Mouse (Mus musculus): ENCODE measurements around the gene Mgat3. TPM values are rescaled to one million over a fixed set of nuclear protein-coding genes. Genes with fewer than 3 reads are reported as not detected.

The Mgat3 gene
- 0.19 TPM in 1 of 3 replicates, not detected in the others for total RNA-seq (2017)

GRCm38 (mm10) chr15:80173001-80173771, at the start of gene Mgat3:
TSS of gene Mgat3 (plus strand) at chr15:80173721.
- 0 out of 2 replicates have a peak, but pooled peaks have one; percentile 29 for ATAC-seq (replicated peaks; ENCODE audit: insufficient number of reproducible peaks, low FRiP score, low TSS enrichment, poor library complexity, severe bottlenecking)

- no peak for ATAC-seq (replicated peaks; ENCODE audit: insufficient number of reproducible peaks, low FRiP score, low TSS enrichment, poor library complexity, severe bottlenecking)
These were observed 48.9 kb upstream of the Mgat3 start for GRCm38 (mm10) chr15:80124651-80125050.

DNA sequence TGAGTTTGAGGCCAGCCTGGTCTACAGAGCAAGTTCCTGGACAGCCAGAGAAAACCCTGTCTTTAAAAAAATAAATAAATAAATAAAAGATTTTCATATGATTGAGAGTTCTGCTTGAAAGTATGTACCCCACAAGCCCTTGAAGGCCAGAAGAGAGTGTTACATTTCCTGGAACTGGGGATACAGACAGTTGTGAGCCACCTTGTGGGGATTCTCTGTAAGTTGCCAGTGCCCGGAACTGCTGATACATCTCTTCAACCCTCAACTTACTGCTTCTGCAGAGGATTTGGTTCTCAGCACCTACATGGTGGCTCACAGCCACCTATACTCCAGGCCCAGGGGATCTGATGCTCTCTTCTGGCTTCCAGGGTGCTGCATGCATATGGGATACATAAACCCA, 46.3 kb upstream of the Mgat3 start:
- ATAC-seq (replicated peaks; ENCODE audit: insufficient number of reproducible peaks, low FRiP score, low TSS enrichment, poor library complexity, severe bottlenecking), result no peak

- ATAC-seq (replicated peaks; ENCODE audit: insufficient number of reproducible peaks, low FRiP score, low TSS enrichment, poor library complexity, severe bottlenecking), result no peak
These were observed 43.5 kb upstream of the Mgat3 start for GRCm38 (mm10) chr15:80129982-80130381.

DNA sequence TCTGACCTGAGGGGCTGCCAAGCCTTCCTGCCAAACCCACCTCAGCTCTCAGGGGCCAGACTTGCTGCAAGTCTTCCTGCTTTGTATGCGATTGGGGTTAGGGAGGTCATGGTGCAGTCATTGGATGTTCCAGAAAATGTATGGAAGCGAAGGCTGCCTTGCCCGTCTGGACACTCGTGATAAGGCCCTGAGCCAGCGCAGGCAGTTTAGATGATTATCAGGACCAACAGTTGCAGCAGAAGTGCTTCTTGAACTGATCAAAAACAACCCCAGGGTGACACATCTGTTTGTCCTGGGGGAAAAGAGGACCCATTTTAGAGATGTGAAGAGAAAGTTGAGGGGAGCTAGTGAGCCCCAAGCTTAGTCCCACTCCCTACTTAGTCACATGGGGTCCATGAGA, 42.8 kb upstream of the Mgat3 start:
- no peak for ATAC-seq (replicated peaks; ENCODE audit: insufficient number of reproducible peaks, low FRiP score, low TSS enrichment, poor library complexity, severe bottlenecking)

DNA sequence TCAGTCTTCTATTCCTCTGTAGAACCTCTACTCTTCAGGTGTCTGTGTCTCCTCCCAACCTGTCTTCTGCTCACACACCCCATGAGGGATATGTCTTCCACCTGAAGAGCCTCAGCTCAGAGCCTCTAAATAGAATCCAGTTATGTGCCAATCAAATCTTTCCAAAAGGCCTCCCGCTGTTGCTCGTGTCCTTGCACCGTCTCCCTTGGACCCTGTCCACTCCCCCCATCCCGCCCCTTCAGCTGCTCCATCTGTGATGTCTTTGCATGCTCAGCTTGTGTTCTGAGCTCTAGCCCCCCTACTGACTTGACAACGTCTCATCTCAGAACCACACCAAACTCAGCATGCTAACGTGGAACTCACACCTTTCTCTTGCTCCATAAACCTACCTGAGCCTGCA, 42.1 kb upstream of the Mgat3 start:
- no peak for ATAC-seq (replicated peaks; ENCODE audit: insufficient number of reproducible peaks, low FRiP score, low TSS enrichment, poor library complexity, severe bottlenecking)

DNA sequence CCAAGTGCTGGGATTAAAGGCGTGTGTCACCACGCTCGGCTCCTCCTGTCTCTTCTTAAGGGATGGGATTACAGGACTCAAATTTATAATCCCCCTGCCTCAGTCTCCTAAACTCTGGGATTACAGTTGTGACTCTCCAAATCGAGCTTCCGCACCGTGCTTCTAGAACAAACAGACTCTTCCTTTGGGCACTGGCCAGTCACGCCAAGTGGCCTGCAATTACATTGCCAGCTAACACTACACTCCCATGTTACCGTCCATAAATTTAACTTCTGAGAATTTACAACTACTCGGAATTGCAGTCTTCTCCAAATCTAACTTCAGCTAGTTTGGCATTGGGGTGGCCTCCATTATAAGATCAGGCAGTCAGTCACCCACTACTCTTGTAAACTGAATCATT, 41.1 kb upstream of the Mgat3 start:
- ATAC-seq (replicated peaks; ENCODE audit: insufficient number of reproducible peaks, low FRiP score, low TSS enrichment, poor library complexity, severe bottlenecking), result no peak

GRCm38 (mm10) chr15:80132993-80133586, 40.4 kb upstream of the Mgat3 start, which contains the start of gene Tab1:
TSS of gene Tab1 (plus strand) at chr15:80133127.
- ATAC-seq (replicated peaks; ENCODE audit: insufficient number of reproducible peaks, low FRiP score, low TSS enrichment, poor library complexity, severe bottlenecking), result peak; percentile 90

DNA sequence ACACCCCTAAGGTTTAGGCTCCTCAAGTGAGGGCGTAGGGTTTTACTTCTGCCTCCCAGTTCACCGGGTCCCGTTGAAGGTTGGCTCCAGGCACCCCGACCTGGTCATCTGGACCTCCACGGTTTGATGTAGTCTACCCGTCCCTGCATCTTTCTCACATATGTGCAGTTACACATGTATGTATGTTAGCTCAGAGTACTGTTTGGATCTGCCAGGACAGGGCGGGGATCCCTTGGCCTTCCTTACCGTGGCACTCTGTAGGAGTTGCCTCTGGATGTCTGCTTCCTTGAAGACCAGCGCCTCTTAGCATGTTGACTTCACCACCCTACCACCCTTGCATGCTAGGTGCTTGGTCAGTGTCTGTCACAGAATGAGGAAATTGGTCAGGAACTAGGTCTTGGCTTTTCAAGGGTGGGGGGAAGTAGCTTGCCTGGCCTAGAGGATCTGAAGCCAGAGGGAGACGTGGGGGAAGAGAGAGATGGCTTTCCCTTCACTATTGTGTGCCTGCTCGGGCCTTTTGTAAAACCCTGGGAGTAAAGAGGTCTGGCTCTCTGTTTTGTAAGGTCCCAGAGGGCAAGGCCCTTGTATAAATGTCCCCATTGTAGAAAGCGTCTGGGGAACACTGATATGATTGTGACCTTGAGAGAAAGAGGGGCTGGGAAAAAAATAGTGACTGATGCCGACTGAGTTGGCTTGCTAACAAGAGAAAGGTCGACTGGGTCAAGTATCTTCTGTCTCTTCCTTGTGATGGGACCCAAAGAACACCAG, 39.7 kb upstream of the Mgat3 start:
- ATAC-seq (replicated peaks; ENCODE audit: insufficient number of reproducible peaks, low FRiP score, low TSS enrichment, poor library complexity, severe bottlenecking), result peak; percentile 58

DNA sequence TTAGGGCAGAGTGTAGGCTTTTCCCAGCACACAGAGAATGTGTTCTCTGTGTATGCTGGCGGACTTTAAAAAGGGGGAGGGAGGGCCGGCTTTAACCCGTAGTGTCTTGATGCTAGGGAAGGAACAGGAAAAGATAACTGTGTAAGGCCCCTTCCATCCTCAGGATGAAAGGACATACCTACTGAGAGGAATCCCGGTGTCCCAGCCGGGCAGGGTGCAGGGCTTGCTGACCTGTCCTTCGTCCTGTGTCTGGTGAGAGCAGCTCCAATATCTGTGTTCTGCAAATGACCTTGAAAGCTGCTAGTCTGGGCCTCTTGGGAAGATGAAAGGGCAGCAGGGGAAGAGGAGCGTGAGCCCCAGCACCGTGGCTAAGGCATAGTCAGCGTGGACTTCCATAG, 39.1 kb upstream of the Mgat3 start:
- ATAC-seq (replicated peaks; ENCODE audit: insufficient number of reproducible peaks, low FRiP score, low TSS enrichment, poor library complexity, severe bottlenecking), result no peak

DNA sequence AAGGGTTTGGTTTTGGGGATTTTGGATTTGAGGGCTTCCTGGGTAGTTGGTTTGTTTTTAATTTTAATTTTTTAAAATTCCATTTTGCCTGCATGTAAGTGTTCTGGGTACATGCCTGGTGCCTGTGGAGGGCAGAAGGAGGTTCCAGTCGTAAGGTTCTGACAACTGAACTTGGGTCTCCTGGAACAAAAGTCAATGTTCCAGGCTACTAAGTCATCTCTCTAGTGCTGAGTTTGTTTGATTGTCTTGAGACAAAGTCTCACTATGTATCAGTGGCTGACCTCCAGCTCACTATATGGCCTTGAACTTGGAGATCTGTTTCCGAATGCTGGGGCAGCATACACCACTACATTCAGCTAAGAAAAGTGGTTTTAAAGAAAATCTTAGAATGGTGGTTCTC, 38.0 kb upstream of the Mgat3 start:
- ATAC-seq (replicated peaks; ENCODE audit: insufficient number of reproducible peaks, low FRiP score, low TSS enrichment, poor library complexity, severe bottlenecking), result no peak

DNA sequence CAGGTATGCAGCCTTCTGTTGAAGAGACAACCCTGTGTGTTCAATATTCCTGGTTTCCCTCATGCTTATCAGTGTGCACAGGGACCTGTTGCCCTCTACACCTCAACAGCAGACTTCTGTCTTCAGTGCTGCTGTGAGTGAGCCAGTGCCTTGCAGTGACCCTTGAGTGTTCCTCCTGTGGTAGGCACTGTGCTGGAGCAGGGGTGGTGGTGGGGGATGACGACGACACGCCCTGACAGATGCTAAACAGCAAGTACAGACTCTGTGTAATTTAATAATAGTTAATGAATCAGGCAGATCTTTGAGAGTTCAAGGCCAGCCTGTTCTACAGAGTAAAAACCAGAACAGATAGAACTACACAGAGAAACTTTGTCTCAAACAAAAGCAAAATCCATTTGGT, 36.9 kb upstream of the Mgat3 start:
- no peak for ATAC-seq (replicated peaks; ENCODE audit: insufficient number of reproducible peaks, low FRiP score, low TSS enrichment, poor library complexity, severe bottlenecking)

DNA sequence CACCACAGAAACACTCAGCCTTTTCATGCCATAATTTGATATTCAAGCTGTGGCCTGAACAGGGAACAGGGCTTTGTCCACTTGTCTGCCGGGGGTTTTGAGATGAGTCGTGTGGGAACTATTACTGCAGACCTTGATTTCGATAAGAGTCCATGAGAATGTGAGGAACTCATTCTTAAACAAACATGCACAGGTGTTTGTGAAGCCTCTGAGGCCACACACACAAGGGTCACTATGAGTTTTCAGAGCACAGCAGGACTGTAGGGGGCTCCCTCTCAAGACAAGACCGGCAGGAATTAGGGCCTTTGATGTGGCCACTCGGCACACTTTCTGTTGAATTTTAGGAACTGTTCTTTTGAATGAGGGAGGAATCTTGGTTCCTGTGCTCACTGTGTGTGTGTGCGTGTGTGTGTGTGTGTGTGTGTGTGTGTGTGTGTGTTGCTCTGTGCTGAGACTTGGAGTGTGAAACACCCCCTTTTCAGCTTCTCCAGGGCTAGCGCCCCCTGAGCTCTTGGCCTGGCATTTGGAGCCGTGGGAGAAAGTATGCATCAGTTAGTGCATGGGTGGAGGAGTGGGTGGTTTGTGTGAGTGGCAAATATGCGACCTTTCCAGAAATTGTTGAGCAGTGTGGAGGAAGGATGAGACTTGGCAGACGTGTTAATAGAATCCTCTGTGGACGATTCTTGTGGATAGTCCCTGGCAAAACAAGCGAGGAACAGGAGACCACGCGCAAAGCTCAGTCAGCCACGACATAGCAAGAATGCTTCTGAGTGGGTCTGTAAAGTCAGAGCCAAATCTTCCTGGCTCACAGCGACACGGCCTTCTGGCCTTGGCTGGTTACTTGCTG, 35.4 kb upstream of the Mgat3 start:
- no peak for ATAC-seq (replicated peaks; ENCODE audit: insufficient number of reproducible peaks, low FRiP score, low TSS enrichment, poor library complexity, severe bottlenecking)

DNA sequence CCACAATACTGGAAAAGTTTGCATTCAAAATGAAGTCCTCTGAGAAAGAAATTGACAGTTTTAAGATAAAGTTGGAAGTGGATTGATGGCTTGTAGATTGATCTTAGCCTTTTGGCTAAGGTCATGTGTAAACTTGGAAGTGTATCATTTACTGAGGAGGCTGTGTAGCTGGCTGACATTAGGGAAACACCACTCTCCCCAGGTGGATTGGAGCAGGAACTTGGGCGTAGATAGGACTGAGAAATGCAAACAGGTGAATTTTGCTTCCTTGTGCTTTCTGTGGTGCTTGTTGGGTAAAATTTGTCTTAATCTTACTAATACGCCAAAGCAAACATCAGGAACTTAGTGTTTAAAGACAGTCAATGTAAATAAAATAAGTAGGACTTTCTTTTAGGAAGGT, 33.2 kb upstream of the Mgat3 start:
- no peak for ATAC-seq (replicated peaks; ENCODE audit: insufficient number of reproducible peaks, low FRiP score, low TSS enrichment, poor library complexity, severe bottlenecking)

- no peak for ATAC-seq (replicated peaks; ENCODE audit: insufficient number of reproducible peaks, low FRiP score, low TSS enrichment, poor library complexity, severe bottlenecking)
These were observed 32.6 kb upstream of the Mgat3 start for GRCm38 (mm10) chr15:80140878-80141277.

DNA sequence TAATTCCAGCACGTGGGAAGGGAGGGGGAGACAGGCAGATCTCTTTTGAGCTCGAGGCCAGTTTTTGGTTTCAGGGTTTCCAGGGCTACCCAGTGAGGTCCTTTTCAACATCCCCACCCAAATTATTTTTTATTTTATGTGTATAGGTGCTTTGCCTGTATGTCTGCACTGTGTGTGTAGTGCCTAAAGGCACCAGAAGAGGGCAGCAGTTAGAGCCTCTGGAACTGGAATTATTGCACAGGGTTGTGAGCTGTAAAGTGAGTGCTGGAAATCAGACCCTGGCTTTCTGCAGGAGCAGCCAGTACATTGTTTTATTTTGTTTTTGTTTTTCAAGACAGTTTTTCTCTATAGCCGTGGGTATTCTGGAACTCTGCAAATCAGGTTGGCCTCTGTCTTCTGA, 31.4 kb upstream of the Mgat3 start:
- no peak for ATAC-seq (replicated peaks; ENCODE audit: insufficient number of reproducible peaks, low FRiP score, low TSS enrichment, poor library complexity, severe bottlenecking)

DNA sequence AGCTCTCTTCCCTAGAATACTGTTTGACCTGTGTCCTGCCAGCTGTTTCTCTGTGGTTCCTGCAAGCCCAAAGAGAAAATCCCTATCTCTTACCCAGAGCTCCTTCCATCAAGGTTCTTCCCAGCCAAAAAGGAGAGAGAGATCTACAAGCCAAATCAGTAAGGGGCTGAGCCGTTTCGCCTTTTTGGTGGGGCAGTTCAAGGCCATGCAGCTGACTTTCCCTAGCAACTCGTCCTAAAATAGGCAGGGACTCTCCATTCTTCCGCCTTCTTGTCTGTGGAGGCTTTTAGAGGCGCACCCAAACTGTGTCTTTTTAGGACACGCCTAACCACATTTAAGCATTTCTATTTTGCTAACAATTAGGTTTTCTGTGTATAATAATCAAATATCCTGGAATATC, 29.8 kb upstream of the Mgat3 start:
- ATAC-seq (replicated peaks; ENCODE audit: insufficient number of reproducible peaks, low FRiP score, low TSS enrichment, poor library complexity, severe bottlenecking), result no peak

- no peak for ATAC-seq (replicated peaks; ENCODE audit: insufficient number of reproducible peaks, low FRiP score, low TSS enrichment, poor library complexity, severe bottlenecking)
These were observed 28.1 kb upstream of the Mgat3 start for GRCm38 (mm10) chr15:80145397-80145796.

- ATAC-seq (replicated peaks; ENCODE audit: insufficient number of reproducible peaks, low FRiP score, low TSS enrichment, poor library complexity, severe bottlenecking), result no peak
These were observed 27.4 kb upstream of the Mgat3 start for GRCm38 (mm10) chr15:80146153-80146552.

Data from monocyte, adult 5-6 weeks (primary cell).